Mouse (Mus musculus) liver, embryonic 14.5 days (tissue): ENCODE results near the gene Phyhipl.

ENCODE experiments used
- CTCF ChIP-seq: IDR thresholded peaks from 2 replicates; pipeline ENCODE4 v1.5.1; 2016; ENCODE audit warnings: antibody characterized with exemption, low read depth, control low read depth
- EP300 ChIP-seq: IDR thresholded peaks from 2 replicates; pipeline ENCODE4 v1.6.1; 2016; ENCODE audit warnings: antibody characterized with exemption, low read depth

- TF ChIP-seq CTCF = no peak
- TF ChIP-seq EP300 = no peak
Measured at GRCm38 (mm10) chr10:70533301-70533781, 122.4 kb downstream of the Phyhipl start.
